Mouse (Mus musculus): Measurements from ENCODE around the gene Brap. TPM values are rescaled to one million over a fixed set of nuclear protein-coding genes. Genes with fewer than 3 reads are reported as not detected.

Brap gene
- 12.3 and 13.2 TPM in 2 replicates for polyA plus RNA-seq (2012; rRNA removed)

DNA sequence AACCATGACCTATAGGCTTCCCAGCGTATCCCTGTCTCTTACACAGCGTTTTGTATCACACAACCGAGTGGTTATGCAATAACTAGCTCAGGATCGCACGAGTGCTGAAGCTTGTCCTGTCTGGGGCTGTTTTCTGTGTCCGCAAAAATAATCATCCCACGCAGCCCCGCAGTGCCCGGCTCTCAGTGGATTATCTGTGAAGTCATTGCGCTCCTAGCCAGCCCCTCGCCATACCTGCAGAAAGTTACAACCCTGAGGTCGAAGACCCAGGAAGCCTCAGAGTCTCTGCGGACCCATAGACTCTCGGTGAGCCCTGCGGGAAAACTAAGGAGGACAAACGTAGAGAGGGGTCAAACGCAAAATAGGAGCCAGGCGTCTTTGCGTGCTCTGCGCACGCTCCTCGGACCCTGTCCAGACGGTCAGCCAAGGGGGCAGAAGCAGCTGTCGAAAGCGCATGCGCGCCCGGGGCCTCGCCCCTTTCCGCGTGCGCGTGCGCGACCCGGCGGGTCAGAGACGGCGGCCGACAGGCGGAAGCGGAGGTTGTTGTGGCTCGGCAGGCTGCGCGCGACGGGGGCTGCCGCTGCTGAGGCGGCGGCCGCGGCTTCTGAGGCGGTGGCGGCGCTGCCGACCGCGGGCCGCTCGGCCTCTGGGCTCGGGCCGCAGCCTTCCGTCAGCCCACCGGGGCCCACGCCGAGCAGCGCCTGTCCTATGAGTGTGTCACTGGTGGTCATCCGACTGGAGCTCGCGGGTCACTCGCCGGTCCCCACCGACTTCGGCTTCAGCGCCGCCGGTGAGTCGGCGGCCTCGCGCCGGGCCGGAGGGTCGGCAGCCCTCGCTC lies at the start of gene Brap, which contains the start of gene Acad10:
Brap (plus strand) TSS at position 505 of the 838 bp plus-strand sequence.
Acad10 (minus strand) TSS at position 456 of the 838 bp plus-strand sequence.

DNA sequence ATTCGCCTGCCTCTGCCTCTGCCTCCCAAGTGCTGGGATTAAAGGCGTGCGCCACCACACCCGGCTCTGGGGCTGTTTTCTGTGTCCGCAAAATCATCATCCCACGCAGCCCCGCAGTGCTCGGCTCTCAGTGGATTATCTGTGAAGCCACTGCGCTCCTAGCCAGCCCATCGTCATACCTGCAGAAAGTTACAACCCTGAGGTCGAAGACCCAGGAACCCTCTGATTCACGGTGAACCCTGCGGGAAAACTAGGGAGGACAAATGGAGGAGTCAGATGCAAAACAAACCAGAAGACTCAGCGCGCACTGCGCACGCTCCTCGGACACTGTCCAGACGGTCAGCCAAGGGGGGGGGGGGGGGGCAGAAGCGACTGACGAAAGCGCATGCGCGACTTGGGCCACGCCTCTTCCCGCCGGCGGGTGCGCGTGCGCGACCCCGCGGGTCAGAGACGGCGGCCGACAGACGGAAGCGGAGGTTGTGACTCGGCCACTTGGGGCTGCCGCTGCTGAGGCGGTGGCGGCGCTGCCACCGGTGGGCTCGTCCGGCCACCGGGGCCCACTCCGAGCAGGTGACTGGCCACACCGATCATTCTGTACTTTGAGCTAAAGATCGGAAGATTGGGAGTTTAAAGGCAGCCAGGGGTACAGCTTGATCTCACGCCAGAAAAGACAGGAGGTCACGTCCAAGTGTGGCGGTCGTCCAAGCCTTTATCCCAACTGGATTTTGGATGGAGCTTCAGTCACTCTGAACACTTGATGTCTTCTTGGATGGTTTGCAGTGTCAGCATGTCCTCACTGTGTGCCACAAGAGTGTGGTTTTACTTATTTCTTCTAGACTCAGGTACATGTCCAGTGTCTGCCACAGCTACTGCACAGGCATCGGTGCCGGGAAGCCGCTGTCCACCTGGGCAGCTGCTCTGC lies 41.5 kb upstream of the Brap start, which contains the start of gene Acad12:
Acad12 (minus strand) TSS at position 347 of the 922 bp plus-strand sequence.

DNA sequence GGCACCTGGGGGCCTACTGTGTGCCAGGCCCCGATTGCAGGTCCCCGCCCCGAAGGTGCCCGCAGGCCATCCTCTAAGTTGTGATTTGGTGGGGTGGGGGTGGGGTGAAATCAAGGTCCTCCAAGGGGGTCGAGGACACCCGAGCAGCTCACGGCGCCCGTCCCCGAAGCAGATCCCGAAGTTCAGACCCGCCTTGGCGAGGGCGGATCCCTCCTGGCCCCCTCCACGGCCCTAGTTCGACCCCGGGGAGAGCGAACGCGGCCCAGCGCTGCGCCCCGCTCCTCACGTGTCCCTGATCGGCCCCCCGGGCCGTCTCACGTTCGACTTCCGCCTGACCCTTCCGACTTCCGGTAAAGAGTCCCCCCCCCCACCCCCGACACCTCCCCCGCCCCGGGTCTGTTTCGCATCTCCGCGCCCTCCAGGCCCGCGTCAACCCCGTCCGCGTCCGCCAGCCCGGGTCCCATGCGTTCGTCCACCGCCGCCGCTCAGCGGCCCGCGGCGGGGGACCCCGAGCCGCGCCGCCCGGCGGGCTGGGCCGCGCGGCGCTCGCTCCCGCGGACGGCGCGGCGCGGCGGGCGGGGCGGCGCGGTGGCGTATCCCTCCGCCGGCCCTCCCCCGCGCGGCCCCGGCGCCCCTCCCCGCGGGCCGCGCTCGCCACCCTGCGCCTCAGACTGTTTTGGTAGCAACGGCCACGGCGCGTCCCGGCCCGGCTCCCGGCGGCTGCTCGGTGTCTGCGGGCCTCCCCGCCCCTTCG lies 51.0 kb downstream of the Brap start, which contains the start of gene Atxn2:
Atxn2 (plus strand) TSS at position 164 of the 754 bp plus-strand sequence.

Other genes starting within 250 kb of the Brap start
- 0.63 TPM in 2 replicates for gene Tmem116, start 208.7 kb upstream of the Brap start, polyA plus RNA-seq (2012; rRNA removed)
- gene Erp29, start 208.1 kb upstream of the Brap start, polyA plus RNA-seq (2012; rRNA removed): 71.5 and 73.7 TPM in 2 replicates
- gene Adam1b, start 157.1 kb upstream of the Brap start, polyA plus RNA-seq (2012; rRNA removed): not detected in 2 replicates
- gene Adam1a, start 115.1 kb upstream of the Brap start, polyA plus RNA-seq (2012; rRNA removed): 1.7 and 1.9 TPM in 2 replicates
- gene Gm42878, start 115.1 kb upstream of the Brap start, polyA plus RNA-seq (2012; rRNA removed): 0.03 and 0.16 TPM in 2 replicates
- 47.6 and 51.3 TPM in 2 replicates for gene Mapkapk5, start 114.7 kb upstream of the Brap start, polyA plus RNA-seq (2012; rRNA removed)
- gene Aldh2, start 66.7 kb upstream of the Brap start, polyA plus RNA-seq (2012; rRNA removed): 150 and 155 TPM in 2 replicates
- 0.75 and 1.2 TPM in 2 replicates for gene Acad12, start 41.6 kb upstream of the Brap start, polyA plus RNA-seq (2012; rRNA removed)
- 1.4 and 1.7 TPM in 2 replicates for gene Acad10, start within 50 bp of the Brap start, polyA plus RNA-seq (2012; rRNA removed)
- 20.8 and 24.5 TPM in 2 replicates for gene Atxn2, start 50.8 kb downstream of the Brap start, polyA plus RNA-seq (2012; rRNA removed)
- gene Sh2b3, start 177.1 kb downstream of the Brap start, polyA plus RNA-seq (2012; rRNA removed): 6.5 and 7.5 TPM in 2 replicates
- gene Pheta1, start 188.4 kb downstream of the Brap start, polyA plus RNA-seq (2012; rRNA removed): 2.3 and 2.4 TPM in 2 replicates